Mouse (Mus musculus): ENCODE measurements at regions not wholly inside any gene's neighbourhood (a gene's known extent, or its start where the extent isn't known, plus 50 kb on each side); places are given as distances from the start of the nearest gene placed in this dataset.

GRCm38 (mm10) chr17:45811632-45812221 lies 78.1 kb upstream of the 1600014C23Rik start:
- peaks cover 2 to 12% of the 10 kb centered on the region in 2 experiments; a peak in 2 of 4 replicates for H3K4me1 ChIP-seq (ENCODE audit: control insufficient read depth in 2 of 2, insufficient read depth in 2 of 2, low read length in 2 of 2, poor library complexity in 1 of 2)
- no peaks in the 10 kb centered on the region for H3K36me3 ChIP-seq (ENCODE audit: control insufficient read depth, insufficient read depth, low read length, poor library complexity, severe bottlenecking)
- H3K27ac ChIP-seq (ENCODE audit: insufficient read depth, low read depth, low read length, poor library complexity, severe bottlenecking), result no peak overlapping the region
- H3K9me3 ChIP-seq (ENCODE audit: control insufficient read depth, insufficient read depth, low read depth, low read length), result no peaks in the 10 kb centered on the region
- H3K4me3 ChIP-seq (ENCODE audit: insufficient read depth in 1 of 2, low read depth in 1 of 2, low read length in 2 of 2, poor library complexity in 1 of 2, severe bottlenecking in 1 of 2), result no peak overlapping the region
- in situ Hi-C loops (cut with MboI; ENCODE audit: low sequenced_read_pairs in 2 of 2, unreplicated experiment in 2 of 2), result no loop called here
- H3K9ac ChIP-seq (ENCODE audit: insufficient read depth, low read depth, low read length, poor library complexity, severe bottlenecking), result no peak overlapping the region
- DNase-seq (ENCODE audit: low read depth, low spot score), result no peak
- no peak for TF ChIP-seq ZC3H11A (IDR thresholded peaks at IDR 0.05; ENCODE audit: borderline replicate concordance, low read depth, low read length)
- no peak for TF ChIP-seq HCFC1 (IDR thresholded peaks at IDR 0.05; ENCODE audit: borderline replicate concordance, insufficient read depth, low read length)
- TF ChIP-seq MAFK (IDR thresholded peaks at IDR 0.05; ENCODE audit: insufficient read depth, low read depth, low read length), result no peak
- TF ChIP-seq CHD2 (IDR thresholded peaks at IDR 0.05; ENCODE audit: low read depth, low read length), result no peak
- TF ChIP-seq ZNF384 (IDR thresholded peaks at IDR 0.05; ENCODE audit: low read depth, low read length), result no peak

- TF ChIP-seq MAFK (IDR thresholded peaks at IDR 0.05; ENCODE audit: insufficient read depth, low read depth, low read length) (no peak), HCFC1 (IDR thresholded peaks at IDR 0.05; ENCODE audit: borderline replicate concordance, insufficient read depth, low read length) (no peak), ZNF384 (IDR thresholded peaks at IDR 0.05; ENCODE audit: low read depth, low read length) (no peak), ZC3H11A (IDR thresholded peaks at IDR 0.05; ENCODE audit: borderline replicate concordance, low read depth, low read length) (no peak), CHD2 (IDR thresholded peaks at IDR 0.05; ENCODE audit: low read depth, low read length) (no peak)
- no peak for DNase-seq (ENCODE audit: low read depth, low spot score)
- Histone ChIP-seq H3K4me3 (ENCODE audit: insufficient read depth in 1 of 2, low read depth in 1 of 2, low read length in 2 of 2, poor library complexity in 1 of 2, severe bottlenecking in 1 of 2) (no peak overlapping the region), H3K9ac (ENCODE audit: insufficient read depth, low read depth, low read length, poor library complexity, severe bottlenecking) (no peak overlapping the region), H3K9me3 (ENCODE audit: control insufficient read depth, insufficient read depth, low read depth, low read length) (no peaks in the 10 kb centered on the region), H3K4me1 (ENCODE audit: control insufficient read depth in 2 of 2, insufficient read depth in 2 of 2, low read length in 2 of 2, poor library complexity in 1 of 2) (peaks cover 2 to 19% of the 10 kb centered on the region in 2 experiments; a peak in 2 of 4 replicates), H3K36me3 (ENCODE audit: control insufficient read depth, insufficient read depth, low read length, poor library complexity, severe bottlenecking) (no peaks in the 10 kb centered on the region), H3K27ac (ENCODE audit: insufficient read depth, low read depth, low read length, poor library complexity, severe bottlenecking) (no peak overlapping the region)
- in situ Hi-C loops (cut with MboI; ENCODE audit: low sequenced_read_pairs in 2 of 2, unreplicated experiment in 2 of 2), result no loop called here
Observed at GRCm38 (mm10) chr17:45809728-45810127, 76.1 kb upstream of the 1600014C23Rik start.

- TF ChIP-seq MAFK (IDR thresholded peaks at IDR 0.05; ENCODE audit: insufficient read depth, low read depth, low read length), result no peak
- no peak for TF ChIP-seq HCFC1 (IDR thresholded peaks at IDR 0.05; ENCODE audit: borderline replicate concordance, insufficient read depth, low read length)
- no peak for TF ChIP-seq CHD2 (IDR thresholded peaks at IDR 0.05; ENCODE audit: low read depth, low read length)
- no peak for TF ChIP-seq ZNF384 (IDR thresholded peaks at IDR 0.05; ENCODE audit: low read depth, low read length)
- TF ChIP-seq ZC3H11A (IDR thresholded peaks at IDR 0.05; ENCODE audit: borderline replicate concordance, low read depth, low read length), result no peak
- DNase-seq (ENCODE audit: low read depth, low spot score), result no peak
- Histone ChIP-seq H3K9ac (ENCODE audit: insufficient read depth, low read depth, low read length, poor library complexity, severe bottlenecking) (no peak overlapping the region), H3K9me3 (ENCODE audit: control insufficient read depth, insufficient read depth, low read depth, low read length) (no peaks in the 10 kb centered on the region), H3K27ac (ENCODE audit: insufficient read depth, low read depth, low read length, poor library complexity, severe bottlenecking) (no peak overlapping the region), H3K4me1 (ENCODE audit: control insufficient read depth in 2 of 2, insufficient read depth in 2 of 2, low read length in 2 of 2, poor library complexity in 1 of 2) (peaks cover 2 to 19% of the 10 kb centered on the region in 2 experiments; a peak in 2 of 4 replicates), H3K4me3 (ENCODE audit: insufficient read depth in 1 of 2, low read depth in 1 of 2, low read length in 2 of 2, poor library complexity in 1 of 2, severe bottlenecking in 1 of 2) (no peak overlapping the region), H3K36me3 (ENCODE audit: control insufficient read depth, insufficient read depth, low read length, poor library complexity, severe bottlenecking) (no peaks in the 10 kb centered on the region)
- in situ Hi-C loops (cut with MboI; ENCODE audit: low sequenced_read_pairs in 2 of 2, unreplicated experiment in 2 of 2), result no loop called here
Observed at GRCm38 (mm10) chr17:45808374-45808773, 74.7 kb upstream of the 1600014C23Rik start.

GRCm38 (mm10) chr17:45807452-45807851 lies 73.8 kb upstream of the 1600014C23Rik start:
- DNase-seq (ENCODE audit: low read depth, low spot score), result no peak
- no peak for TF ChIP-seq CHD2 (IDR thresholded peaks at IDR 0.05; ENCODE audit: low read depth, low read length)
- TF ChIP-seq ZC3H11A (IDR thresholded peaks at IDR 0.05; ENCODE audit: borderline replicate concordance, low read depth, low read length), result no peak
- TF ChIP-seq ZNF384 (IDR thresholded peaks at IDR 0.05; ENCODE audit: low read depth, low read length), result no peak
- no peak for TF ChIP-seq HCFC1 (IDR thresholded peaks at IDR 0.05; ENCODE audit: borderline replicate concordance, insufficient read depth, low read length)
- TF ChIP-seq MAFK (IDR thresholded peaks at IDR 0.05; ENCODE audit: insufficient read depth, low read depth, low read length), result no peak
- H3K9me3 ChIP-seq (ENCODE audit: control insufficient read depth, insufficient read depth, low read depth, low read length), result no peaks in the 10 kb centered on the region
- H3K4me1 ChIP-seq (ENCODE audit: control insufficient read depth in 2 of 2, insufficient read depth in 2 of 2, low read length in 2 of 2, poor library complexity in 1 of 2), result peaks cover 2 to 19% of the 10 kb centered on the region in 2 experiments; a peak in 2 of 4 replicates
- in situ Hi-C loops (cut with MboI; ENCODE audit: low sequenced_read_pairs in 2 of 2, unreplicated experiment in 2 of 2), result no loop called here
- no peaks in the 10 kb centered on the region for H3K36me3 ChIP-seq (ENCODE audit: control insufficient read depth, insufficient read depth, low read length, poor library complexity, severe bottlenecking)
- no peak overlapping the region for H3K9ac ChIP-seq (ENCODE audit: insufficient read depth, low read depth, low read length, poor library complexity, severe bottlenecking)
- no peak overlapping the region; a peak in 1 of 4 replicates for H3K4me3 ChIP-seq (ENCODE audit: insufficient read depth in 1 of 2, low read depth in 1 of 2, low read length in 2 of 2, poor library complexity in 1 of 2, severe bottlenecking in 1 of 2)
- H3K27ac ChIP-seq (ENCODE audit: insufficient read depth, low read depth, low read length, poor library complexity, severe bottlenecking), result peak overlapping the region; percentile 6; the same call in 1 of the 2 replicates
